Mouse (Mus musculus): ENCODE data around the gene Elf1.
A peak's percentile ranks its signal among the peaks of the same experiment; 100 is the strongest.
"Not testable (repeated sequence)": the region's sequence is repeated elsewhere in the genome, so short reads cannot be mapped to it uniquely, and the experiment has no call there.

The Elf1 gene

GRCm38 (mm10) chr14:79521056-79521455 is 40.1 kb downstream of the Elf1 start:
- no peak for DNase-seq (ENCODE audit: low read depth in 2 of 2, low spot score in 2 of 2)

- DNase-seq (ENCODE audit: low read depth in 2 of 2, low spot score in 2 of 2): no peak
These were observed 40.6 kb downstream of the Elf1 start for GRCm38 (mm10) chr14:79521471-79522117.

- DNase-seq (ENCODE audit: low read depth in 2 of 2, low spot score in 2 of 2): no peak
These were observed 41.4 kb downstream of the Elf1 start for GRCm38 (mm10) chr14:79522387-79522786.

DNA sequence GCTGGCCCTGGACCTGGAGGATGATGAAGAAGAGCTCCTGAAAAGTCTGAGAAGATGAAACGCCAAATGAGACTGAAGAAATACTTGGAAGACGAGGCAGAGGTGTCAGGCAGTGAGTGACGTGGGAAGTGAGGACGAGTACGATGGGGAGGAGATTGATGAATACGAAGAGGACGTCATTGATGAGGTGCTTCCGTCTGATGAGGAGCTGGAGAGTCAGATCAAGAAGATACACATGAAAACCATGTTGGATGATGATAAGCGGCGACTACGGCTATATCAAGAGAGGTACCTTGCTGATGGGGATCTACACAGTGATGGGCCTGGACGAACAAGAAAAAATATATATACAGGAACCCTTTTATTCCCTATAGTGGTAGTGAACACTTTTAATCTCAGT is 45.1 kb downstream of the Elf1 start:
- DNase-seq (ENCODE audit: low read depth in 2 of 2, low spot score in 2 of 2): not testable (repeated sequence)

- DNase-seq (ENCODE audit: low read depth in 2 of 2, low spot score in 2 of 2): no peak
These were observed 46.7 kb downstream of the Elf1 start for GRCm38 (mm10) chr14:79527704-79528103.

GRCm38 (mm10) chr14:79529581-79530554 is 48.9 kb downstream of the Elf1 start:
- DNase-seq (ENCODE audit: low read depth in 2 of 2, low spot score in 2 of 2): peak; percentile 60 to 72

GRCm38 (mm10) chr14:79530761-79531160 is 49.8 kb downstream of the Elf1 start:
- DNase-seq (ENCODE audit: low read depth in 2 of 2, low spot score in 2 of 2): no peak

DNA sequence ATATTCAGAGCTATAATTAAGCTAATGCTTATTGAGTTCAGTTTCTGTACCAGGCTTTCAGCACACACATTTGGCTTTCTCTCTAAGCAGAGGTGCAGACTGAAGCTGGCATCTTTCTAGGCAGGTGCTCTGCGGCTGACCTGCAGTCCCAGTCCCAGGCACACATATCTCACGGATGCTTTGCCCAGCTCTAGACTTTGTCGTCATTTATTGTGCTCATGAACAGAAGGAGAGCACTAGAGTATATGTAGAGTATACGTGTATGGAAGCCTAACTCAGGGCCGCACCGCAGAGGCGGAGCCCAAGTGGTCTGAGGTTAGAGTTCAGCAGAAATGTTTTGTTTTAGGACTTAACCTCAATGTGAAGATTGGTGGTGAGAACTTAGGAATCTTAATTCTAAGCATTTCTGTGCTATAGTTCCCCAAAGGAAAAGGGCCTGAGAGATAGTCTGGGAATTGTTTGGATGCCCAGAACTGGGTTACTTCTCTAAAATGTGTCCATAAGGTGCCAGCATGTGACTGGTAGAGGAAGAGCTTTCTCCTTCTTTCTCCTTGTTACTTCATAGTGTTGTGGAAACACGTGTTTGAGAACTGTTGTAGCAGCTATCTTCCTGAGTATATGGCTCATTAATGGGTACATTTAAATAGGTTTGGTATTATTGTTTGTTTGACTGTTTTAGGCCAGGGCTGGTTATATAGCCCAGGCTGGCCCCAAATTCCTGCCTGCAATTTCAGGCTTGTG is 51.2 kb downstream of the Elf1 start:
- peak; percentile 69 to 70 for DNase-seq (ENCODE audit: low read depth in 2 of 2, low spot score in 2 of 2)

DNA sequence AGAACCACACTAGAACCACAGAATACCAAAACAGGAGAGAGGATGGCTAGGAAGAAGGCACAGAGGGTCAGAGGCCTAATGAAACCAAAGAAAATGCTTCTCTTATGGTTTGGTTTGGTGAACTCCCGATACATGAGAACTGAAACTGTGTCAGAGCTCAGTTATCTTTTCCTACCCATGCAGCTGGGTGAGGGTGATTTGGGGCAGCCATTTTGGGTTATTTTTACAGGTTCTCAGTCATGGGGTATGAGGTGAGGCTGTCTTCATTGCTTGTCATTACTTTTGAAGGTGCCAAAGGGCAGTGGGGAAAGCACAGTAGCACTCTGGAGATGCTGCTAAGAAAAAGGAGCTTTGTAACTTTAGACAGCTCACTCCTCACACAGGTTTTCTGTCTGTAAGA is 52.4 kb downstream of the Elf1 start:
- DNase-seq (ENCODE audit: low read depth in 2 of 2, low spot score in 2 of 2): no peak

DNA sequence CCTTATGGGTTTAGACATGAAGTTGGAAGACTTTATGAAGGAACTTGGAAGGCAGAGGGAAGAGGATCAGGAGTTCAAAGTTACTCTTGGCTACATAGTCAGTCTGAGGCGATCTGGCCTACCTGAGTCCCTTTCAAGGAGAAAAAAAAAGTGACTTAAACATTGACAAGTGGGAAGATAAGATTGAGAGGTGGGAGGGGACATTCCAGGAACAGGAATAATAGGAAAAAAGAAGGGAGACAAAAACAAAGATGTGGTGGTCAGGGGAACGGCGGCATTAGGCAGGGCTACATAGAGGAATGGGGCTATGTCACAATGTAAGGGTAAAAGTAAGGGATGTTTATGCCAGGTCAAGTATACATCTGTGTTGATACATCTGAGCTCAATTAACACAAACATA is 53.2 kb downstream of the Elf1 start:
- no peak for DNase-seq (ENCODE audit: low read depth in 2 of 2, low spot score in 2 of 2)

GRCm38 (mm10) chr14:79534656-79535055 is 53.7 kb downstream of the Elf1 start:
- DNase-seq (ENCODE audit: low read depth in 2 of 2, low spot score in 2 of 2): not testable (repeated sequence)

- peak in 1 of 2 experiments; percentile 48 for DNase-seq (ENCODE audit: low read depth in 2 of 2, low spot score in 2 of 2)
These were observed 54.3 kb downstream of the Elf1 start for GRCm38 (mm10) chr14:79535318-79535717.

DNA sequence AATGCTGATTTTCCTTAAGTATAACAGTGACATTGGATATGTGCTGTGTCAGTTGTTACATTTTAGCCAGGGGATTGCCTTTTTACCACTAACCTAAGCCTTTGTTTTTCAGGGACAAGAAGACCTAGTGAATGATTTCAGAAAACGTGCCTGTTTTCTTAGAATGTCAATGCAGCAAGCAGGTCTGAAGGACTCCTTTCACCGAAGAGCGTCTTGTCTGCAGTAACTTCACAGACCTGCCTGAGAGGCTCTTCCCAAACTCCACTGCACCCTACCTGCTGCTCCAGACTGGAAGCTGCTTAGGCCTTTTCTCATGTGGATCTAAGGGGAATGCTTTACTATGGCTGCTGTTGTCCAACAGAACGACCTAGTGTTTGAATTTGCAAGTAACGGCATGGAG is 55.0 kb downstream of the Elf1 start:
- no peak for DNase-seq (ENCODE audit: low read depth in 2 of 2, low spot score in 2 of 2)

GRCm38 (mm10) chr14:79536837-79537236 is 55.8 kb downstream of the Elf1 start:
- DNase-seq (ENCODE audit: low read depth in 2 of 2, low spot score in 2 of 2): no peak

GRCm38 (mm10) chr14:79537463-79537862 is 56.5 kb downstream of the Elf1 start:
- peak; percentile 84 for DNase-seq (ENCODE audit: low read depth in 2 of 2, low spot score in 2 of 2)

GRCm38 (mm10) chr14:79537921-79538320 is 56.9 kb downstream of the Elf1 start:
- DNase-seq (ENCODE audit: low read depth in 2 of 2, low spot score in 2 of 2): no peak

- DNase-seq (ENCODE audit: low read depth in 2 of 2, low spot score in 2 of 2): no peak
These were observed 60.6 kb downstream of the Elf1 start for GRCm38 (mm10) chr14:79541606-79542005.

DNA sequence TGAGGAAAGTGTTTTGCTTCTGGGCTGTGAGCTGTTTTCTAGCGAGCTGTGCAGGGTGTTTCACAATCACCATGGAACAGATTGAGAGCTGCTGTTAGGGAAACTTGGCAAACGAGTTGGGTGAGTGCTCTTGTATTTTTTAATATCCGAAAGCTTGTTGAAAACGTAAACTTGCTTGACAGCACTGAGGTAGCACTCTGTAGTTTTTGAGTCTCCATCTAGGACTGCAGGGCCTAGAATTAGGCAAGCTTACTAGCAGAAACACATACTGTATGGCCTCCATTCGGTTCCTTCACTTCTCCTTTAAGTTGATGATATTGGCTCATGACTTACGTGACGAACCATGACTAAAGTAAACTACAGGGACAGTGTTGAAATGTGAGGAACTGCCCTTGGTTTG is 68.3 kb downstream of the Elf1 start:
- DNase-seq (ENCODE audit: low read depth in 2 of 2, low spot score in 2 of 2): no peak

DNA sequence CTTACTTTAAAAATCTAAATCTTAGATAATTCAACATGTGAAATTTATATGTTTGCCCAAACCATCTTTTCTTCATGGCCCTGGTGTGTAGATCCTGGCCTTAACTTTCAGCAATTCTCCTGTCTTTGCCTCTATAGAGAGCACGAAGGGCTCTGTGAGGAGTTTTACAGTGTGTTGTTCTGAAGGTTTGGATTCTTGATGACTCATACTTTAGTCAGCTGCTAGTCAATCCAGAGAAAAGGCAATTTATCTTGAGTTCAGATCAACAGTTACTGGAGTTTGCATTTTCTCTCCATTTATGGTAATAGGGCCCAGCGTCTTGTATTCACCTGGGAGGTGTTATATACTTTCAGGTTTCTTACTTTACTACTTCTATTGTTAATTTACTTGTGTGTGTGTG is 70.9 kb downstream of the Elf1 start:
- no peak for DNase-seq (ENCODE audit: low read depth in 2 of 2, low spot score in 2 of 2)

DNA sequence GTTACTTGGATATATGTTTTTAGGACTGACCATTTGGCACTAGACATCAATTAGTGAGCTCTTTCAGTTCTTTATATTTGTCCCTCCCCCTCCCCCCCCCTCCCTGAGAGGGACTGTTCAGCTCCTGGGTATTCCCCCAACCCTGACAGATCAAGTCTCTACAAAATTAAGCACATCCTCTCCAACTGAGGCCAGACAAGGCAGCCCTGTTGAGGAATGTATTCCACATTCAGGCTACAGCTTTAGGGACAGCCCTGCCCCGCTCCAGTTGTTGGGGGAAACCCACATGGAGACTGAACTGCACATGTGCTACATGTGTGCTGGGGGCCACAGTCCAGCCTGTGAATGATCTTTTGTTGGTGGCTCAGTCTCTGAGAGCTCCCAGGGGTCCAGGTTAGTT is 71.9 kb downstream of the Elf1 start:
- no peak for DNase-seq (ENCODE audit: low read depth in 2 of 2, low spot score in 2 of 2)

DNA sequence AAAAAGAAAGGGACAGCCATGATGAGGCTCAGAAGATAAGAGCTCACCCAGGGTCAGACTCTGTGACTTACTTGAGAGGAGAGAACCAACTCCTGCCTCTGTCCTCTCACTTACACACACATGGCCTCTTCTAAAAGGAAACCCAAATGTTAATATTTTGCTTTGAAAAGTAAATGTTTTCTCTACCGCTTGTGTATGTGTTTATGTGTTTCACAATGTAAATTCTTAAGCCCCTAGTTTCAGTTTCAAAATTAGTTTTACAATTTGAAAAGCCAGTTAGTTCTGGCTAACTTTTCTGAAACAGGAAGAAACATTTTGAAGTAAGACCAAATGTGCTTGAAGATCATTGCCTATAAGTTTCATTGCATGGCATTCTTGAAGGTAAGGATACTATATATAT is 76.8 kb downstream of the Elf1 start:
- DNase-seq (ENCODE audit: low read depth in 2 of 2, low spot score in 2 of 2): no peak

DNA sequence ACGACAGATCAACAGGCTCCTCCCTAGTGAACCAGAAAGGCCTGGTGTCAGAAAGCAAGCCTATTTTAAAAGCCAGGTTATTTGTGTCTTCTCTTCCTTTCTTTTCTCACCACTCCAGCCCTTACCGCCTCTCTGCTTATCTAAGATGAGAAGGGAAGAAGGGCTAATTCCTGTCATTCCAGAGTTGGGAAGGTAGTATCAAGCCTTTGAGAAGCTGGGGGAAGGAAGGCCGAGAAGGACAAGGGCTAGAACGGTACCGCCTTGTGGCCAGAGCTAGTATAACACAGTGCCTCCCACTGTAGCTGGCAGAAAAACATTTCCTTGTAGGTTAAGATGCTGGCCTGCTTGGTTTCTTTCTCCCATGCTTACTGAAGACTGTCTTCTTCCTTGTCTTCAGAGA is 81.8 kb downstream of the Elf1 start:
- peak; percentile 33 to 54 for DNase-seq (ENCODE audit: low read depth in 2 of 2, low spot score in 2 of 2)
